Mouse (Mus musculus) activated CD4-positive, CD25-positive, alpha-beta regulatory T cell, adult 9 weeks (primary cell): ENCODE measurements around the gene Trat1. TPM values are rescaled to one million over a fixed set of nuclear protein-coding genes. Genes with fewer than 3 reads are reported as not detected.

ENCODE experiments used
- polyA plus RNA-seq: library from polyadenylated mRNA; unstranded; fragments of 100-300 nt; shearing (Covaris generic); gene quantifications from one replicate; pipeline ENCODE4 v1.2.1, GENCODE M21; 2017

Trat1 gene
- 136 TPM for polyA plus RNA-seq

DNA sequence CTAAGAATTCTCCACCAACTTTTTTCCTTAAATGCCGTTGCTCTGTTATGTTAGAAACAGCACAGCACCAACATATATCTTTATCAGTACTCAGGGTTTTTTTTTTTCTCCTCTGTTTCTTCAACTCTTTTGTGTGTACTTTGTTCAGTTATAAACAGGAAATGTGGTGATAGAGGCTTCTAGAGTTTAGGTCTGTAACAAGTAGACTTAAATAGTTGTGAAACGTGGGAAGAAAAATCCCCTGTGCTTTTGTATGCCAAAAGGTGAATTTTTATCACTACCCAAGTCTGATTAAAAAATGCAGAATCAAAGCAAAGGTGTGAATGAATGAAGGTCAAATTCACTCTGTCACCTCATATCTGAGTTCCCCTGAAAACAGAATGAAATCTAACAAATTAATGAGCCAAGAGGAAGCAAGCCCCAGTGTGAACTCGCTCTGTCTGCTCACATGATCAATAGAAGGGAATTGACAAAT, at the start of gene Trat1:
TSS of gene Trat1 (minus strand) at position 51 of the 475 bp plus-strand sequence.

GRCm38 (mm10) chr16:48816695-48817094, 44.9 kb upstream of the Trat1 start, which contains the start of gene Retnlb:
Gene Retnlb, plus strand, starts transcription at chr16:48816856.

Other genes with a start within 250 kb of the Trat1 start
- not detected for gene Retnlb, start 44.8 kb upstream of the Trat1 start, polyA plus RNA-seq
- gene Retnla, start 70.5 kb upstream of the Trat1 start, polyA plus RNA-seq, result not detected
- not detected for gene Retnlg, start 100.6 kb upstream of the Trat1 start, polyA plus RNA-seq
- 6.8 TPM for gene Dzip3, start 222.1 kb upstream of the Trat1 start, polyA plus RNA-seq
- gene Cip2a, start 222.2 kb upstream of the Trat1 start, polyA plus RNA-seq, result 3.9 TPM